Mouse (Mus musculus): ENCODE measurements at regions not wholly inside any gene's neighbourhood (a gene's known extent, or its start where the extent isn't known, plus 50 kb on each side); places are given as distances from the start of the nearest gene placed in this dataset.

DNA sequence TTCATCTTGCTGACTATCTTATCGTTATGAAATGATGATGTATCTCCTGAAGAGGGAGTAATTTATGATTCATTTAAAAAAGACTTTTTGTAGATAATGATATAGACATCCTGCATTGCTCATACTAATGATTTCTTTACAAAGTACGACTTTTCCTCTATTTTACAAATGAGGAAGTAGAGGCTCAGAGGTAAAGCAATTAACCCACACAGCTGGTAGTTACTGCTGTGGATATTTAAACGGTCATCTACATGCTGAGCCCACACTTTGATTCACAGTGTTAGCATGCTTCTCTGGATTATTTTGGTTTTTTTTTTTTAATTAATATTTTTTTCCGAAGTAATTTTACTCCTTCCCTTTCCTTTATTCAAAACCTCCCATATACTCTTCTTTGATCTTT, 348.7 kb upstream of the Galnt5 start:
- no peak for TF ChIP-seq CTCF (IDR thresholded peaks at IDR 0.05; ENCODE audit: low read depth)
- TF ChIP-seq EP300 (IDR thresholded peaks at IDR 0.05; ENCODE audit: low read depth): no peak

Data from liver, embryonic 14.5 days (tissue).